Mouse (Mus musculus) naive thymus-derived CD4-positive, alpha-beta T cell, adult 2 months (primary cell): ENCODE data around the gene Slc26a11.
"Not testable (repeated sequence)": the region's sequence is repeated elsewhere in the genome, so short reads cannot be mapped to it uniquely, and the experiment has no call there.

Experiments
- DNase-seq: peaks from one replicate; pipeline ENCODE4 v3.0.0-alpha.2; 2011; ENCODE audit warnings: low read depth

Slc26a11 gene

GRCm38 (mm10) chr11:119362769-119363533 is 7.6 kb downstream of the Slc26a11 start:
- no peak for DNase-seq

- peak; percentile 87 for DNase-seq
These were observed 8.3 kb downstream of the Slc26a11 start for GRCm38 (mm10) chr11:119363534-119364145.

- DNase-seq, result no peak
These were observed 20.1 kb downstream of the Slc26a11 start for GRCm38 (mm10) chr11:119375425-119375824.

GRCm38 (mm10) chr11:119377326-119377725 is 22.0 kb downstream of the Slc26a11 start:
- no peak for DNase-seq

GRCm38 (mm10) chr11:119378551-119378950 is 23.2 kb downstream of the Slc26a11 start:
- DNase-seq, result no peak

- DNase-seq, result no peak
These were observed 26.4 kb downstream of the Slc26a11 start for GRCm38 (mm10) chr11:119381631-119382337.

- no peak for DNase-seq
These were observed 27.0 kb downstream of the Slc26a11 start for GRCm38 (mm10) chr11:119382338-119382850.

GRCm38 (mm10) chr11:119384904-119385303 is 29.5 kb downstream of the Slc26a11 start:
- peak; percentile 76 for DNase-seq

- peak; percentile 46 for DNase-seq
These were observed 30.9 kb downstream of the Slc26a11 start for GRCm38 (mm10) chr11:119386306-119386705.

GRCm38 (mm10) chr11:119387273-119387672 is 31.9 kb downstream of the Slc26a11 start:
- not testable (repeated sequence) for DNase-seq

- no peak for DNase-seq
These were observed 34.5 kb downstream of the Slc26a11 start for GRCm38 (mm10) chr11:119389851-119390270.

- DNase-seq, result peak; percentile 73
These were observed 35.2 kb downstream of the Slc26a11 start for GRCm38 (mm10) chr11:119390271-119391231.

GRCm38 (mm10) chr11:119391386-119392000 is 36.1 kb downstream of the Slc26a11 start:
- peak; percentile 63 for DNase-seq

GRCm38 (mm10) chr11:119392001-119392614 is 36.8 kb downstream of the Slc26a11 start:
- DNase-seq, result peak; percentile 70

- peak; percentile 85 for DNase-seq
These were observed 37.6 kb downstream of the Slc26a11 start, which contains the start of gene Rnf213 for GRCm38 (mm10) chr11:119392800-119393482. Gene Rnf213 (plus strand): TSS chr11:119393100.

- no peak for DNase-seq
These were observed 38.1 kb downstream of the Slc26a11 start for GRCm38 (mm10) chr11:119393483-119393804.

GRCm38 (mm10) chr11:119394210-119394609 is 38.9 kb downstream of the Slc26a11 start:
- no peak for DNase-seq

GRCm38 (mm10) chr11:119395394-119395793 is 40.0 kb downstream of the Slc26a11 start:
- DNase-seq, result no peak

GRCm38 (mm10) chr11:119395931-119396330 is 40.6 kb downstream of the Slc26a11 start:
- DNase-seq, result no peak

GRCm38 (mm10) chr11:119396461-119396860 is 41.1 kb downstream of the Slc26a11 start:
- no peak for DNase-seq
